Mouse (Mus musculus) retina, postnatal 1 day (tissue): ENCODE data around the gene Rhobtb1.

Source experiments
- DNase-seq: peaks from one replicate; pipeline ENCODE4 v3.0.0-alpha.2; 2012

The Rhobtb1 gene

GRCm38 (mm10) chr10:69165125-69165524 lies 13.9 kb downstream of the Rhobtb1 start:
- peak; percentile 60 for DNase-seq

- no peak for DNase-seq
Observed at GRCm38 (mm10) chr10:69165847-69166246, 14.6 kb downstream of the Rhobtb1 start.

- DNase-seq, result no peak
Observed at GRCm38 (mm10) chr10:69166514-69166913, 15.3 kb downstream of the Rhobtb1 start.

GRCm38 (mm10) chr10:69172412-69172811 lies 21.2 kb downstream of the Rhobtb1 start:
- DNase-seq, result no peak

GRCm38 (mm10) chr10:69176116-69176515 lies 24.9 kb downstream of the Rhobtb1 start:
- DNase-seq, result no peak

- DNase-seq, result no peak
Observed at GRCm38 (mm10) chr10:69179341-69179740, 28.1 kb downstream of the Rhobtb1 start.

- no peak for DNase-seq
Observed at GRCm38 (mm10) chr10:69180997-69181396, 29.8 kb downstream of the Rhobtb1 start.

- DNase-seq, result no peak
Observed at GRCm38 (mm10) chr10:69184903-69185302, 33.7 kb downstream of the Rhobtb1 start.

GRCm38 (mm10) chr10:69185431-69185830 lies 34.2 kb downstream of the Rhobtb1 start:
- DNase-seq, result no peak

- DNase-seq, result peak; percentile 86
Observed at GRCm38 (mm10) chr10:69185894-69186893, 35.0 kb downstream of the Rhobtb1 start.

GRCm38 (mm10) chr10:69187773-69188443 lies 36.7 kb downstream of the Rhobtb1 start:
- DNase-seq, result no peak

- DNase-seq, result no peak
Observed at GRCm38 (mm10) chr10:69190434-69191160, 39.4 kb downstream of the Rhobtb1 start.

GRCm38 (mm10) chr10:69192266-69192665 lies 41.0 kb downstream of the Rhobtb1 start:
- no peak for DNase-seq

GRCm38 (mm10) chr10:69193721-69194120 lies 42.5 kb downstream of the Rhobtb1 start:
- no peak for DNase-seq

- DNase-seq, result peak; percentile 56
Observed at GRCm38 (mm10) chr10:69204677-69205400, 53.6 kb downstream of the Rhobtb1 start.

- no peak for DNase-seq
Observed at GRCm38 (mm10) chr10:69206081-69206480, 54.8 kb downstream of the Rhobtb1 start.

GRCm38 (mm10) chr10:69207481-69207880 lies 56.2 kb downstream of the Rhobtb1 start:
- no peak for DNase-seq

- DNase-seq, result no peak
Observed at GRCm38 (mm10) chr10:69207981-69208630, 56.9 kb downstream of the Rhobtb1 start.

- no peak for DNase-seq
Observed at GRCm38 (mm10) chr10:69208705-69209104, 57.5 kb downstream of the Rhobtb1 start.

GRCm38 (mm10) chr10:69210006-69210405 lies 58.8 kb downstream of the Rhobtb1 start:
- no peak for DNase-seq

- no peak for DNase-seq
Observed at GRCm38 (mm10) chr10:69210659-69211058, 59.4 kb downstream of the Rhobtb1 start.

GRCm38 (mm10) chr10:69211560-69211959 lies 60.3 kb downstream of the Rhobtb1 start:
- no peak for DNase-seq
